Mouse (Mus musculus): ENCODE results near the gene Rasgef1c. TPM values are rescaled to one million over a fixed set of nuclear protein-coding genes. Genes with fewer than 3 reads are reported as not detected.

Rasgef1c gene
- polyA plus RNA-seq, 1 experiment from 2014 or later, result 0.05 TPM

GRCm38 (mm10) chr11:50002853-50003252 is 101.2 kb downstream of the Rasgef1c start:
- ATAC-seq (replicated peaks; ENCODE audit: insufficient number of reproducible peaks, insufficient read depth, low FRiP score, low read depth), result no peak
- H3K4me3 ChIP-seq, result no peak overlapping the region
- no peak overlapping the region for H3K27ac ChIP-seq
- WGBS, result 85% methylated on average over 4 of the region's 4 CpGs
- H3K27me3 ChIP-seq, result no peaks in the 10 kb centered on the region
- no peak overlapping the region for H3K4me2 ChIP-seq
- H3K9me3 ChIP-seq (replicated peaks), result no peaks in the 10 kb centered on the region
- no peaks in the 10 kb centered on the region for H3K4me1 ChIP-seq (replicated peaks)
- no peaks in the 10 kb centered on the region for H3K36me3 ChIP-seq
- no peak overlapping the region for H3K9ac ChIP-seq

- WGBS, result 80% methylated on average over 10 of the region's 10 CpGs
- no peaks in the 10 kb centered on the region for H3K9me3 ChIP-seq (replicated peaks)
- no peaks in the 10 kb centered on the region for H3K36me3 ChIP-seq
- H3K4me2 ChIP-seq, result no peak overlapping the region
- no peak overlapping the region for H3K27ac ChIP-seq
- ATAC-seq (replicated peaks; ENCODE audit: insufficient number of reproducible peaks, insufficient read depth, low FRiP score, low read depth), result no peak
- H3K4me1 ChIP-seq (replicated peaks), result no peaks in the 10 kb centered on the region
- H3K27me3 ChIP-seq, result no peaks in the 10 kb centered on the region
- H3K9ac ChIP-seq, result no peak overlapping the region
- H3K4me3 ChIP-seq, result no peak overlapping the region
Measured at GRCm38 (mm10) chr11:50007776-50008175, 106.1 kb downstream of the Rasgef1c start.

GRCm38 (mm10) chr11:50008231-50008630 is 106.6 kb downstream of the Rasgef1c start:
- Histone ChIP-seq H3K9ac (no peak overlapping the region), H3K9me3 (replicated peaks) (no peaks in the 10 kb centered on the region), H3K4me3 (no peak overlapping the region), H3K4me1 (replicated peaks) (no peaks in the 10 kb centered on the region), H3K4me2 (no peak overlapping the region), H3K27me3 (no peaks in the 10 kb centered on the region), H3K27ac (no peak overlapping the region), H3K36me3 (no peaks in the 10 kb centered on the region)
- no peak for ATAC-seq (replicated peaks; ENCODE audit: insufficient number of reproducible peaks, insufficient read depth, low FRiP score, low read depth)
- WGBS, result 41% methylated on average over 5 of the region's 5 CpGs

- 80% methylated on average over 6 of the region's 6 CpGs for WGBS
Measured at GRCm38 (mm10) chr11:50013016-50013415, 111.4 kb downstream of the Rasgef1c start.

GRCm38 (mm10) chr11:50016503-50016902 is 114.9 kb downstream of the Rasgef1c start:
- Histone ChIP-seq H3K36me3 (no peaks in the 10 kb centered on the region), H3K9ac (no peak overlapping the region), H3K4me2 (0 out of 2 replicates have a peak overlapping the region, but pooled peaks have one; percentile 4), H3K4me3 (no peak overlapping the region), H3K9me3 (replicated peaks) (no peaks in the 10 kb centered on the region), H3K4me1 (replicated peaks) (peaks cover 15% of the 10 kb centered on the region), H3K27ac (peak overlapping the region; percentile 69), H3K27me3 (no peaks in the 10 kb centered on the region)
- 53% methylated on average over 5 of the region's 5 CpGs for WGBS
- no peak for ATAC-seq (replicated peaks; ENCODE audit: insufficient number of reproducible peaks, insufficient read depth, low FRiP score, low read depth)

More at GRCm38 (mm10) chr11:50013016-50013415, 111.4 kb downstream of the Rasgef1c start:
- Histone ChIP-seq H3K9me3 (replicated peaks) (no peaks in the 10 kb centered on the region), H3K9ac (no peak overlapping the region), H3K4me2 (no peak overlapping the region), H3K27ac (no peak overlapping the region), H3K36me3 (no peaks in the 10 kb centered on the region), H3K4me3 (no peak overlapping the region), H3K4me1 (replicated peaks) (peaks cover 15% of the 10 kb centered on the region), H3K27me3 (no peaks in the 10 kb centered on the region)
- ATAC-seq (replicated peaks; ENCODE audit: insufficient number of reproducible peaks, insufficient read depth, low FRiP score, low read depth), result no peak

GRCm38 (mm10) chr11:50017511-50017910 is 115.9 kb downstream of the Rasgef1c start:
- H3K9me3 ChIP-seq (replicated peaks), result no peaks in the 10 kb centered on the region
- H3K9ac ChIP-seq, result no peak overlapping the region
- no peak overlapping the region for H3K4me2 ChIP-seq
- no peaks in the 10 kb centered on the region for H3K27me3 ChIP-seq
- no peaks in the 10 kb centered on the region for H3K36me3 ChIP-seq
- H3K4me1 ChIP-seq (replicated peaks), result peaks cover 15% of the 10 kb centered on the region
- 71% methylated on average over 7 of the region's 7 CpGs for WGBS
- H3K27ac ChIP-seq, result no peak overlapping the region
- H3K4me3 ChIP-seq, result no peak overlapping the region
- no peak for ATAC-seq (replicated peaks; ENCODE audit: insufficient number of reproducible peaks, insufficient read depth, low FRiP score, low read depth)

GRCm38 (mm10) chr11:50018848-50019247 is 117.2 kb downstream of the Rasgef1c start:
- H3K4me2 ChIP-seq, result no peak overlapping the region

GRCm38 (mm10) chr11:50022085-50022484 is 120.5 kb downstream of the Rasgef1c start:
- ATAC-seq (replicated peaks; ENCODE audit: insufficient number of reproducible peaks, insufficient read depth, low FRiP score, low read depth), result no peak
- H3K27ac ChIP-seq, result no peak overlapping the region
- H3K9ac ChIP-seq, result no peak overlapping the region
- H3K4me2 ChIP-seq, result no peak overlapping the region
- peaks cover 20% of the 10 kb centered on the region for H3K4me1 ChIP-seq (replicated peaks)
- WGBS, result 82% methylated on average over 3 of the region's 3 CpGs
- no peak overlapping the region for H3K4me3 ChIP-seq
- H3K9me3 ChIP-seq (replicated peaks), result no peaks in the 10 kb centered on the region
- no peaks in the 10 kb centered on the region for H3K27me3 ChIP-seq
- H3K36me3 ChIP-seq, result no peaks in the 10 kb centered on the region

More at GRCm38 (mm10) chr11:50018848-50019247, 117.2 kb downstream of the Rasgef1c start:
- Histone ChIP-seq H3K9ac (no peak overlapping the region), H3K4me1 (replicated peaks) (peaks cover 15% of the 10 kb centered on the region), H3K27ac (no peak overlapping the region), H3K27me3 (no peaks in the 10 kb centered on the region), H3K9me3 (replicated peaks) (no peaks in the 10 kb centered on the region), H3K36me3 (no peaks in the 10 kb centered on the region), H3K4me3 (no peak overlapping the region)
- no peak for ATAC-seq (replicated peaks; ENCODE audit: insufficient number of reproducible peaks, insufficient read depth, low FRiP score, low read depth)

GRCm38 (mm10) chr11:50024445-50024832 is 122.8 kb downstream of the Rasgef1c start:
- H3K9me3 ChIP-seq (replicated peaks), result no peaks in the 10 kb centered on the region
- H3K4me1 ChIP-seq (replicated peaks), result peaks cover 16% of the 10 kb centered on the region
- H3K27ac ChIP-seq, result peak overlapping the region; percentile 94; the same call in 1 of the 2 replicates
- H3K4me2 ChIP-seq, result peak overlapping the region; percentile 65
- H3K36me3 ChIP-seq, result no peaks in the 10 kb centered on the region
- peak overlapping the region; percentile 73; the same call in 1 of the 2 replicates for H3K9ac ChIP-seq
- ATAC-seq (replicated peaks; ENCODE audit: insufficient number of reproducible peaks, insufficient read depth, low FRiP score, low read depth), result no peak
- WGBS, result 54% methylated on average over 6 of the region's 6 CpGs
- H3K27me3 ChIP-seq, result no peaks in the 10 kb centered on the region
- peak overlapping the region; percentile 65 for H3K4me3 ChIP-seq

- under 1% methylated on average over 89 of the region's 129 CpGs for WGBS
- peak; percentile 92 for ATAC-seq (replicated peaks; ENCODE audit: insufficient number of reproducible peaks, insufficient read depth, low FRiP score, low read depth)
- Histone ChIP-seq H3K27ac (peak within 1 kb of the TSS; percentile 94), H3K36me3 (no peaks in the 10 kb centered on the region), H3K27me3 (no peaks in the 10 kb centered on the region), H3K4me1 (replicated peaks) (peaks cover 16% of the 10 kb centered on the region), H3K4me2 (peak within 1 kb of the TSS; percentile 65), H3K4me3 (peak within 1 kb of the TSS; percentile 65), H3K9me3 (replicated peaks) (no peaks in the 10 kb centered on the region), H3K9ac (peak within 1 kb of the TSS; percentile 73)
Measured at GRCm38 (mm10) chr11:50024833-50025720, 123.4 kb downstream of the Rasgef1c start, which contains the start of gene Rnf130. Gene Rnf130, plus strand, starts transcription at chr11:50025346.

GRCm38 (mm10) chr11:50025721-50026520 is 124.3 kb downstream of the Rasgef1c start:
- Histone ChIP-seq H3K9ac (peak overlapping the region; percentile 73), H3K4me3 (peak overlapping the region; percentile 65), H3K4me2 (peak overlapping the region; percentile 65), H3K27ac (peak overlapping the region; percentile 94), H3K36me3 (no peaks in the 10 kb centered on the region), H3K4me1 (replicated peaks) (peaks cover 16% of the 10 kb centered on the region), H3K27me3 (no peaks in the 10 kb centered on the region), H3K9me3 (replicated peaks) (no peaks in the 10 kb centered on the region)
- WGBS, result 10% methylated on average over 24 of the region's 24 CpGs
- ATAC-seq (replicated peaks; ENCODE audit: insufficient number of reproducible peaks, insufficient read depth, low FRiP score, low read depth), result no peak; the same call in 1 of the 2 replicates

Measured in heart, embryonic 15.5 days (tissue).